Mouse (Mus musculus) CD4-positive, CD25-positive, alpha-beta regulatory T cell, adult 9 weeks (primary cell): ENCODE measurements around the gene Hmga1b. TPM values are rescaled to one million over a fixed set of nuclear protein-coding genes. Genes with fewer than 3 reads are reported as not detected.

Experiments used
- polyA plus RNA-seq: library from polyadenylated mRNA; unstranded; fragments of 100-300 nt; shearing (Covaris generic); gene quantifications from one replicate; pipeline ENCODE4 v1.2.1, GENCODE M21; 2017

The Hmga1b gene
- 10.3 TPM for polyA plus RNA-seq

DNA sequence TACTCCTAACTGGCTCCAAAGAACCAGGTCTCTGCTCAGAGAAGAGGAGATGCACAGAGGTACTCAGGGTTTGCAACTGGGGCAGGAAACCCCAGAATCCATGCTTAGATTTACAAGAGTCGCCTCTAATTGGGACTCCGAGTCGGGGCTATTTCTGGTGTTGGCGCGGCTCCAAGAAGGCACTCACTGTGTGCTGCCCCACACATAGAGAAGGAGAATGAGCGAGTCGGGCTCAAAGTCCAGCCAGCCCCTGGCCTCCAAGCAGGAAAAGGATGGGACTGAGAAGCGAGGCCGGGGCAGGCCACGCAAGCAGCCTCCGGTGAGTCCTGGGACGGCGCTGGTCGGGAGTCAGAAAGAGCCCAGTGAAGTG is at the start of gene Hmga1b:
Gene Hmga1b (plus strand): TSS at position 123 of the 370 bp plus-strand sequence.

DNA sequence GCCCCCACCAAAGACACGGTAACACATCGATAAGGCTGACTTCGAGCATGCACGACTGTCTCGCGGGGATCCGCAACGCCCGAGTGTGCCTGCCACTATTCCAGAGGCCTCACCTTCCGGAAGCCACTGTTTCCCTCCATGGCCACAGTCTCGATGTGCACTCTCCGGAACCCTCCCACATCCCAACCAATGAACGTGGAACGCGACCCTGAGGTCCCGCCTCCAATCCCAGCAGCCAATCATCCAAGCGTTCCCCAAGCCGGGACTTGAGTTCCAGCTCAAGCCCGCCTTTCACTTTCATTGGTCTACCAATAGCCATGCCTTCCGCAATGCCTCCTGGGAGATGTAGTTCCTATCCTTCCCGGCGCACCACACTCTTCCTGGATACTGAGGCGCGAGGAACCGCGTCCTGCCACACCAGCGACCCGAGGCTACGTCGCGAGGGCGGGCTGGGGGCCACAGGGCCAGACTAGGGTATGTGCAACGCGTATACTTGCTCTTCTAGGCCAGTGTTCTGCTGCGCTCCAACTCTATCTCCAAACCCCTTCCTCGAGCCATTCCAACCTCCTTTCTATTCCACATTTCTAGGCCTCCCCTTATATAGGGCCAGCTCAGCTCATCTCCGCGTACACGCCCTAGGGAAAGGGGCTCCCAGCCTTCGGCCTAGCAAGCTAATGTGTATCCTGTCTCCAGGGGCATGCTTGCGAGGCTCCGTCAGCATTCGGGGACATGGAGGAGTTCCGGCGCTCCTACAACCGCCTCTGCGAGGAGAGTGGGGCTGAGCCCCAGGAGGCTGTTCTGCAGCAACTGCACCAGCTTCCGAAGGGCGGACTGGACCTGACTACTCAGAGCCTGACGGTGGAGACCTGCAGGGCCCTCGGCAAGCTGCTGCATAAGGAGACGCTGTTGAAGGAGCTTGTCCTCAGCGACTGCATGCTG is 48.7 kb upstream of the Hmga1b start, which contains the start of the genes Cenpx and Lrrc45:
Gene Cenpx (minus strand): TSS at position 159 of the 939 bp plus-strand sequence.
Gene Lrrc45 (plus strand): TSS at position 346 of the 939 bp plus-strand sequence.

DNA sequence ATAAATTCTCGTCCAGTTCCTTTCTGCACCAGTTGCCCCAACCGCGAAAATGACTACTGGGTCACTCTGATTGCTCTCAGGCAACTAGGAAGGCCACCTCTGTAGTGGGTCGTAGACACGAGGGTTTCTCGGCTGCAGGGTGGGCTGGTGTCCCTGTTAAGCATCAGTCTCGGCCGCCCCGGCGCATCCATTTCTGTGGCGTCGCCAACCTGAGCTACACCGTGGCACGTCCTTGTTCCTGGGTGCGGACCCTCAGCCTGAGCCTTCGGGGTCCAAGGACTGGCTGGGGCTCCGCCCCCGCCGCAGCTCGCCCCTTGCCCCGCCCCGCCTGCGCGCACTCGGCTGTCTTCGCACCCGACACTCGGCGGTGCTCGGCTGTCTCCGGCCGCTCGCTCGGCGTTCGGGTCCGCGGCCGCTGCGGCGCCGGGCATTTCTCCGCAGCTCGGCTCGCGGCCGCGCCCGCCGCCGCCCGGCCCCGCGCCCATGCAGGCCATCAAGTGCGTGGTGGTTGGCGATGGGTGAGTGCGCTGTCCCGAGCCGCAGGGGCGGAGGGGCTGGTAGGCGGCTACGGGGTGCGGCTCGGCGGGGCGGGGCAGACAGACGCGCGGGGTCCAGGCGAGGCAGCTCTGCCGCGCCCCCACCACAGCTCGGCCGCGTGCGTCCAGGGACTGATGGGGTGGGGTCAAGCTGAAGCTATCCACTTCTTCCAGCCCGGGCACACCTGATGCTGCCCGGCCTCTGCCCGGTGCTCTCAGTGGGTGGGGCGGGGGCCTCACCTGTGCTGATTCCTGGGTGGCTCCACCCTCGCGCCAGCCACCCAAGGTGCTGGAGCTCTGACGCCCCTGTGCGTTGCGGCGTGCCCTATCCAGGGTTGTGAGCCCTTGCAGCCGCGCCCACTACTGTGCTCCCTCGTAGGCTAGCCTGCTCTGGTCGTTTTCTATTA is 41.2 kb upstream of the Hmga1b start, which contains the start of gene Rac3:
Gene Rac3 (plus strand): TSS at position 347 of the 943 bp plus-strand sequence.

DNA sequence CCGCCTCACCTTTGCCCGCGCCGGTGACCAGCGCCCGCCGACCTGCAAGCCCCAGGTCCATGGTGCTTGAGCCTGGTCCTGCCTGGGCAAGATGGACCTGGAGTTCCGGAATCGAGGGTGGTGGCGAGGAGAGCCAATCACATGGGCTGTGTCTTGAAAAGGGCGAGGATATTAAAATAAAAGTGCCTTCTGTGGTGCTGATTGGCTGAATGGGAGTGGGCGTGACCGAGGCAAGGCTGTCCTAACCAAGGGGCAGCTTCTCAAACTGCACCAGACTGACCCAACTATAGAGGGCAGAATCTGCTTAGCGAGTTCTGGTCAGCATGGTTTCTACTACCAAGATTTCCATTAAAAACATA is 35.4 kb upstream of the Hmga1b start, which contains the start of gene Dcxr:
Gene Dcxr (minus strand): TSS at position 113 of the 359 bp plus-strand sequence.

DNA sequence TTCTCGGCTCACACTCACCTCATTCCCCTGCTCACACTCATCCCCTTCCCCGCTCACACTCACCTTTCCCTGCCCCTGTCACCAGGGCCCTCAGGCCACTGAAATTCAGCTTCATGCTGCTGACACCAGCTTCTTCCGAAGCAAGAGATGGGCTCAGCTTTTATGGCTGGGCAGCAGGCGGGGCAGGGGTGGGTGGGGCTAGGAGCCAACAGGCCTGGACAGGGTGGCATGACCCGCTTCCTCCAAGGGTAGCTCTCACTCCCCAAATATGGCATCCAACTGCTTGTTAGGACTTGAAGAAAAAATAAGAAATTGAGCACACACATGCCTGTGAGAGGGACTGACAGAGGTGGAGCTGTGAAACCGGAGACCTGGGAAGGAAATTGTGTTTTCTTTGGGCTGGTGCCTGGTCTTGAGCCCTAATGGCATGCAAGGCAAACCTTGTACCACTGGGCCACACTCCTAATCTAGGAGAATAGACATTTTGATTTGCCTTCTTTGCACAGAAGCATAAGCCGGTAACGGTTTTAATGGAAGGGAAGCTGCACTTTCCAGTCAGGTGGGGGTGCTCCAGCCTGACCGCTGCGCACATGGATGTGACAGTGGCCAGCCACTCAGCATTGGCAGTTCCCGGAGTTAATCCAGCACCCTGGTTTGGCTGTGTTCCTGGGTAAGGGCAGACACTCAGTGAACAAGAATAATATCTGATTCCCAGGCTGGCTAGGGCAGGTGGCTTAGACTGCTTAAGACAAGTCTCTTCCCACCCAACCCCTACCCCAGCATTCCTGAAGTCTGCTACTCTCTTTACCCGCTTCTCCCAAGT is 30.5 kb upstream of the Hmga1b start, which contains the start of gene Cbr2:
Gene Cbr2 (minus strand): TSS at position 257 of the 823 bp plus-strand sequence.

DNA sequence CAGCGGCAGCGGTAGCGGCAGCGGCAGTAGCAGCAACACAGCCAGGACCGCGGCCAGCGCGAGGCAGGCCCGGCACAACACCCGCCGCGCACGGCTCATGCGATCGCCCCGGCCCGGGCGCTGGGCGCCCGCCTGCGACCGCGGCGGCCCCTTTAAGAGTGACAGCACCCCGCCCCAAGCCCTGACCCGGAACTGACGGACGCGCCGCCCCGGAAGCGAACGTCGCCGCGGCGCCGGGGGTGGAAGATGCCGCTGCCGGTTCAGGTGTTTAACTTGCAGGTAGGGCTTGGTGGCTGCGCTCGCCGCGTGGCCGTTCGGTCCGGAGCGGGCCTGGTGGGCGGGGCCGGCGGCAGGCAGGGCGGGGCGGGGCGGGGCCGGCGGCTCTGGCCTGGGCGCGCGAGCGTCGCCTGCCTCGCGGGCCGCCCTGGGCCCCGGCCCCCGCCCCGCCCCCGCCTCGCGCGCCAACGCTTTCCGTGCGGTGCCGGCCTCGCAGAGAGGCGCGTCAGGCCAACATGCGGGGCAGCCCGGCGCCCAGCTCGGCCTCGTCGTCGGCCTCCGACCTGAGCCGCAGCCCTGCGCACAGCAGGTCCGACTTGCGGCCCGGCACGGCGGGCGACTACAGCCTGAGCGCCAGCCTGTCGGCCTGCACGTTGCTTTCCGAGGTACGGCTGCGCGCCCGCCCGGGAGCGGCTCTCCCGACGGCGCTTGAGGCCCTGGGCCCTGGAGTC is 21.6 kb downstream of the Hmga1b start, which contains the start of the genes Rfng and Gps1:
Gene Rfng (minus strand): TSS at position 144 of the 728 bp plus-strand sequence.
Gene Gps1 (plus strand): TSS at position 209 of the 728 bp plus-strand sequence.

DNA sequence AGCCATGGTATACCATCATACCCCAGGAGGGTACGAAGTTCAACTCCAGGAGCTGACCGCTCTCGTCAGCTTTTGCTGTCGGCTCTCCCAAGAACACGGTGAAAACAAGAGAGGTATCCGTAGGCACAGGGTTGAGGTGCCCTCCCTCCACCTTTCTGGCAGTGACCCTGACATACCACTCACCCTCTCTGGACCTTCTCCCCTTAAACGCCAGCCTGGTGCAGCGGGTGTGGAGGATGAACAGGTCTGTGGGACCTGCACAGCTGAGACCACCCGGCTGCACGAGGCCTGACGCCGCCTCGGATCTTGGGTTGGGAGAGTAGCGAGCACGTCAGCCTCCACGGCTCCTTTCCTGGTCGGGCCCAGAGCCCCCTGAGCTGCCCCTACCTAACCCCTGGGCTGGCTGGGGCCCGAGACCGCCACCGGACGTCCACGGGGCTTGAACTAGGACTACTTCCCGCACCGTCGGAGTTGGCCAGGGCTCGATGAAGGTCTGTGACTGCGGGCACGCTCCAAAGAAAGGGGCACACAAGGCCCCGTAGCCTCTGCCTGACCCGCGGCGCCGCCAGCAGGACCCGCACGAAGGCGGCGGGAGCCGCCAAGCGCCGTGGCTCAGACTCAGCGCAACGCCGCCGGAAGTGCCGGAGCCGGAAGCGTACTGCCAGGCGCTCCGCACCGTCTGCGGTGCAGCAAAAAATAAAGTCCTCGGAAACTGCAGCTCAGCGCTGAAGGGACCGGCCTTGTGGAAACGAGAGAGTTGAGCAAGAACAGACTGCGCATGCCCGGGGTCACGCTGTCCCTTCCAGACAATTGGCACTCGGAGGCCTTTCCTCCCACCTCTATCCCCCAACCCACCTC is 33.4 kb downstream of the Hmga1b start, which contains the start of gene Dus1l:
Gene Dus1l (minus strand): TSS at position 648 of the 858 bp plus-strand sequence.

Other genes starting within 250 kb of the Hmga1b start
- not detected for gene Gcgr, start 232.1 kb upstream of the Hmga1b start, polyA plus RNA-seq
- gene Mcrip1, start 213.1 kb upstream of the Hmga1b start, polyA plus RNA-seq, result 95.6 TPM
- not detected for gene Ppp1r27, start 211.7 kb upstream of the Hmga1b start, polyA plus RNA-seq
- gene P4hb, start 189.5 kb upstream of the Hmga1b start, polyA plus RNA-seq, result 224 TPM
- gene Arhgdia, start 181.2 kb upstream of the Hmga1b start, polyA plus RNA-seq, result 899 TPM
- 3.4 TPM for gene Alyref, start 164.4 kb upstream of the Hmga1b start, polyA plus RNA-seq
- gene Anapc11, start 164.4 kb upstream of the Hmga1b start, polyA plus RNA-seq, result 147 TPM
- gene Npb, start 154.3 kb upstream of the Hmga1b start, polyA plus RNA-seq, result 0.92 TPM
- gene Pcyt2, start 144.9 kb upstream of the Hmga1b start, polyA plus RNA-seq, result 206 TPM
- 128 TPM for gene Sirt7, start 137.6 kb upstream of the Hmga1b start, polyA plus RNA-seq
- 8.0 TPM for gene Mafg, start 129.2 kb upstream of the Hmga1b start, polyA plus RNA-seq
- 0.72 TPM for gene Pycr1, start 119.0 kb upstream of the Hmga1b start, polyA plus RNA-seq
- gene Myadml2, start 114.6 kb upstream of the Hmga1b start, polyA plus RNA-seq, result 0.40 TPM
- gene Notum, start 101.6 kb upstream of the Hmga1b start, polyA plus RNA-seq, result not detected
- gene Aspscr1, start 89.8 kb upstream of the Hmga1b start, polyA plus RNA-seq, result 104 TPM
- gene Cenpx, start 49.1 kb upstream of the Hmga1b start, polyA plus RNA-seq, result 146 TPM
- gene Lrrc45, start 48.9 kb upstream of the Hmga1b start, polyA plus RNA-seq, result 75.0 TPM
- 0.63 TPM for gene Rac3, start 41.3 kb upstream of the Hmga1b start, polyA plus RNA-seq
- gene Dcxr, start 35.5 kb upstream of the Hmga1b start, polyA plus RNA-seq, result 26.8 TPM
- not detected for gene Cbr2, start 30.7 kb upstream of the Hmga1b start, polyA plus RNA-seq
- gene Rfng, start 21.4 kb downstream of the Hmga1b start, polyA plus RNA-seq, result 1.8 TPM
- 183 TPM for gene Gps1, start 21.5 kb downstream of the Hmga1b start, polyA plus RNA-seq
- 50.4 TPM for gene Dus1l, start 33.6 kb downstream of the Hmga1b start, polyA plus RNA-seq
- 50.9 TPM for gene Fasn, start 61.8 kb downstream of the Hmga1b start, polyA plus RNA-seq
- 0.21 TPM for gene Ccdc57, start 170.1 kb downstream of the Hmga1b start, polyA plus RNA-seq
- 13.9 TPM for gene Slc16a3, start 185.7 kb downstream of the Hmga1b start, polyA plus RNA-seq
- gene Csnk1d, start 228.5 kb downstream of the Hmga1b start, polyA plus RNA-seq, result 103 TPM